Mouse (Mus musculus): ENCODE measurements around the gene Hip1.
"Not testable (repeated sequence)": the region's sequence is repeated elsewhere in the genome, so short reads cannot be mapped to it uniquely, and the experiment has no call there.

The Hip1 gene

DNA sequence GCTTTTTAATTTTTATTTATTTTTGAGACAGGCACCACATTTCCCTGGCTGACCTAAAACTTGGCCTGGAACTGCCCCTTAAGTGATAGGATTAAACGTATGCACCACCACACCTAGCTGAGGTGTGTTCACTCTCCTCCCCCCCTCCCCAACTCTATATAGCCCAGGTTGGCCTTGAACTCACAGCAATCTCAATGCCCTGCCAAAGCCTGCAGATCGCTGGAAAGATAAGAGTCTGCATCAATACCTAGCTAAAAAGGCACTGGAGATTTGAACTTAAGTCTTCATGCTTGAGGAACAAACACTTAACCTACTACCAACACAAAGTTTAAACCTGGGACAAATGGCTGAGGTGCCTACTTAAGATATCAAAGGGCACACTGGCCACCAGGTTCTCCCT lies 52.8 kb downstream of the Hip1 start:
- no peak for DNase-seq (ENCODE audit: low spot score)

DNA sequence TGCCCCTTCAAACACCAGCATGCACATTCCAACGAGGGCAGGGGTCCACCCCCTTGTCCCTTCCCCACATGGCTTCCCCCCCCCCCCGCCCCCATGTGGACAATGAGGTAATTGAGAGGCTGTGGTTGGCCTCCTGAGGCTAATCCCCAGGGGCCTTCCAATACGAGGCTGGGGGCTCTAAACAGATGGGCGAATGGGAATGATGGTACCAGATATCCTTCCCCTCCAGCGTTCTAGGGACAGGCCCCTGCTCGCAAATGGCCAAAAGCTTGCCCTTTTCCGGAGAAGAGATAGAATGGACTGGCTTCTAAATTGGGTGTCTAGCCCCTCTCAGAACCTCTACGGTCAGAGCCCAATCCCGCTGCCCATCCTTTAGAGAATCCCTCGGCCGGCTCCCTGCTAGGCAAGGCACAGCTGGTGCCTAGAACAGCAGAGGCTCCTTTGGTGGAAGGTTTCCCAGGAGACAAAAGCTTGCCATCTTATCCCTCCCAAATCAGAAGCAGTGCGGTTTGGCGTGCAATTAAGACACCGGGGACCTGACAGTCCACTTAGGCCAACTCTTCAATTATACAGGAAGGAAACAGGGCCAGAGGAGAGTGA lies 55.1 kb downstream of the Hip1 start:
- no peak for DNase-seq (ENCODE audit: low spot score)

GRCm38 (mm10) chr5:135488881-135489694 lies 55.8 kb downstream of the Hip1 start:
- DNase-seq (ENCODE audit: low spot score) = peak; percentile 21

GRCm38 (mm10) chr5:135488222-135488880 lies 56.6 kb downstream of the Hip1 start:
- DNase-seq (ENCODE audit: low spot score) = no peak

DNA sequence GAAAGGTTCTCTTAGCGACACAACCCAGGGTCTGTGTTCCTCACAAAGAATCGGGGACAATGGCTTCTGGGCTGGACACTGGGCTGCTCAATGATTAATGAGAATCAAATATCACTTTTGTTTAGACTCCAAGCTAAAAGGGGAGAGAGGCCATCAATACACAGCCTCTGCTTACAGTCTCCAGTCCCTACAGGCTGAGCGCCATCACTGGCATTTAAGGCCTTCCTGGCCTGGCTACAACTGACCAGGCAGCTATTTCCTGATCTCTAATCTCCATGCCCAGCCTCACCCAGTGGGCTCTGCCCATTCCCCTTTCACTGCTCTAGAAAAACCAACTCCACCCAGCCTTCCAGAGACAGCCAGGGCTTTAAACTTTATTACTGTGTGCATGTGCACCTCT lies 59.6 kb downstream of the Hip1 start:
- no peak for DNase-seq (ENCODE audit: low spot score)

DNA sequence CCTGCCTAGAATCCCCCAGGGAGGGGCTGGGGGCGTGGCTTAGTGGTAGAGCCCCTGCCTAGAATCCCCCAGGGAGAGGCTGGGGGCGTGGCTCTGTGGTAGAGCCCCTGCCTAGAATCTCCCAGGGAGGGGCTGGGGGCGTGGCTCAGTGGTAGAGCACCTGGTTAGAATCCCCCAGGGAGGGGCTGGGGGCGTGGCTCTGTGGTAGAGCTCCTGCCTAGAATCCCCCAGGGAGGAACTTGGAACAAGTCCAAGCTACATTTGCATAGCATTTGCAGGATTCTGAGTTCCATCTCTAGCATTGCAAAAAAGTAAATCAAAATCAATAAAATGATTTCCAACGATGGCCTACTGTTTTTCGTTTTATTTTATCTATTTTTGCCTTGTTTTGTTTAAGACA lies 61.1 kb downstream of the Hip1 start:
- DNase-seq (ENCODE audit: low spot score) = not testable (repeated sequence)

- DNase-seq (ENCODE audit: low spot score) = peak; percentile 9
These were observed 65.9 kb downstream of the Hip1 start for GRCm38 (mm10) chr5:135478877-135479600.

DNA sequence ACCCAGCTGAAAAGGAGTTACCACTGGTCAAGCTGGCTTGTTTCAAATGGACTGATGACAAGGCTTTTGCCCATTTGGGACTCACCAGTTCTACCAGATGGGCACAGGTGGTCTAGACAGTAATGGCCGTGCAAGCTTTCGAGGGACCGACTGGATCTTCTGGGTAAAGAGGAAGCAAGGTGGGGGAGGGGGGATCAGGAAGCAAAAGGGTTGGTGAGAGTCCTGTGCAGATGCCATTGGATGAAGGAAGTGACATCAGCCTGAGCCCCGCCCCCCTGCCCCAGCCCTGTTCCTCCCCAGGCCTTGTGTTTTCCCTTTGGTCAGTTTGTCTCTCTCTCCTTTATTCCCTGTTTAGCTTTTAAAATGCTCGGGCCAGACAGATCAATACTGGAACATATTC lies 68.7 kb downstream of the Hip1 start:
- DNase-seq (ENCODE audit: low spot score) = no peak

GRCm38 (mm10) chr5:135472405-135472804 lies 72.5 kb downstream of the Hip1 start:
- no peak for DNase-seq (ENCODE audit: low spot score)

DNA sequence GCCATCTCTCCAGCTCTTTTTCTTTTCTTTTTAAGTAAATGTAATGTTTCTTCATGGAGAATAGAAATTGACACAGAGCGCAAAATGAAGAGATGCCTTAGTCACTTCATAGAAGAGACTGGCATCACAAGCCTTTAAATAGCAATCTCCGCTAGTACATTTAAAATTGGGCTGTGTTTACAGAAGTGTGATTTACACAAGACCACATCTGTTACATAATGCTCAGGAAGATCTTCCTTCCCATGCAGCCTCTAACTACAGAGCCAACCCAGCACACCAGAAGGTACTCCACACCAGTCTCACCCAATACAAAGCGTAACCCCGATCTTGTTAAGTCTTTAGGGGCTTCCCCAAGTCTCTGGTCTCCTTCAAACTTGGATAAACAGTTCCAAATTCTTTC lies 73.2 kb downstream of the Hip1 start:
- no peak for DNase-seq (ENCODE audit: low spot score)

- no peak for DNase-seq (ENCODE audit: low spot score)
These were observed 76.6 kb downstream of the Hip1 start for GRCm38 (mm10) chr5:135468280-135468679.

- DNase-seq (ENCODE audit: low spot score) = no peak
These were observed 79.1 kb downstream of the Hip1 start for GRCm38 (mm10) chr5:135465833-135466291.

DNA sequence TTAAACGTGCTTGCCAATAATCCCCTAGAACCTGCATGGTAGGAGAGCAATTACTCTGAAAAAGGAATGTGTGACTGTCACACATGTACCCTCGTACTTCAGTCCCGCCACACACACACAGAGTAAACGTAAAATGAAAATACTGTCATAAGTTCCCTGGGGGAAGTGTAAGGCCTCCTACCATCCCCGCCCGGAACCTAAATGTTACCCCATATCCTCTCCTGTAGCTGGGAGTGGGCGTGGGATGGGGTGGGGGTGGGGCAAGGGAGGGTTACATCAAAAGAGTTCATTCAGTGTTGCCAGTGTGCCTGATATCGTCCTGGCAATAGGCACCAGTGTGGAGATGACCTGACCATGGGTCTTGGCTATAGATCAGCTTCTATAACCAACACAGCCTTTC lies 81.5 kb downstream of the Hip1 start:
- DNase-seq (ENCODE audit: low spot score) = no peak

- DNase-seq (ENCODE audit: low spot score) = no peak
These were observed 84.1 kb downstream of the Hip1 start for GRCm38 (mm10) chr5:135460833-135461173.

GRCm38 (mm10) chr5:135460152-135460832 lies 84.6 kb downstream of the Hip1 start:
- no peak for DNase-seq (ENCODE audit: low spot score)

- DNase-seq (ENCODE audit: low spot score) = no peak
These were observed 85.4 kb downstream of the Hip1 start for GRCm38 (mm10) chr5:135459486-135459885.

GRCm38 (mm10) chr5:135457961-135458360 lies 87.0 kb downstream of the Hip1 start:
- no peak for DNase-seq (ENCODE audit: low spot score)

GRCm38 (mm10) chr5:135456515-135456914 lies 88.4 kb downstream of the Hip1 start:
- no peak for DNase-seq (ENCODE audit: low spot score)

DNA sequence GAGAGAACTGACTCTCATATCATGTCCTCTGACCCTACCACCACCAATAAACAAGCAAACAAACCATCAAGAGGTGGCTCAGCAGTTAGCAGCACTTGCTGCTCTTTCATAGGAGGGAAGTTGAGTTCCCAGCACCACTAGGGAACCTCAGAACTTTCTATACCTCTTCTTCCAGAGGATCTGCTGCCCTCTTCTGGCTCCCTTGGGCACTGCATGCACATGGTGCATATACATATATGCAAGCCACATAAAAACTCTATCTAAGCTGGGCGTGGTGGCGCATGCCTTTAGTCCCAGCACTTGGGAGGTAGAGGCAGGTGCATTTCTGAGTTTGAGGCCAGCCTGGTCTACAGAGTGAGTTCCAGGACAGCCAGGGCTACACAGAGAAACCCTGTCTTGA lies 90.7 kb downstream of the Hip1 start:
- no peak for DNase-seq (ENCODE audit: low spot score)

DNA sequence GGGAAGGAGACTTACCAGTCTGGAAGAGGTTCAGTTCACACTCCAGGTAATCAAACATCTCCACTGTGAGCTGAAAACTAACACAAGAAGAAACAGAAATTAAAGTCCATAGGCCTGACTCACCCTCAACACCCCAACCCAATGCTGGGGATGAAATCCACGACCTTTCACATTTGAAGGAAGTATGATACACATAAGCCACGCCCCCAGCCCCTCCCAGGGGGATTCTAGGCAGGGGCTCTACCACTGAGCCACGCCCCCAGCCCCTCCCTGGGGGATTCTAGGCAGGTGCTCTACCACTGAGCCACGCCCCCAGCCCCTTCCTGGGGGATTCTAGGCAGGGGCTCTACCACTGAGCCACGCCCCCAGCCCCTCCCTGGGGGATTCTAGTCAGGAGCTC lies 93.4 kb downstream of the Hip1 start:
- DNase-seq (ENCODE audit: low spot score) = not testable (repeated sequence)

GRCm38 (mm10) chr5:135451100-135451499 lies 93.8 kb downstream of the Hip1 start:
- DNase-seq (ENCODE audit: low spot score) = no peak

- DNase-seq (ENCODE audit: low spot score) = no peak
These were observed 99.2 kb downstream of the Hip1 start for GRCm38 (mm10) chr5:135445755-135446154.
